Mouse (Mus musculus): ENCODE data around the gene Gm21028. TPM values are rescaled to one million over a fixed set of nuclear protein-coding genes. Genes with fewer than 3 reads are reported as not detected.

The Gm21028 gene
- not detected in 2 replicates for polyA plus RNA-seq (2012; rRNA removed)

GRCm38 (mm10) chr7:42578488-42578887 is at the start of gene Gm21028:
Gene Gm21028 (minus strand): TSS chr7:42578588.

DNA sequence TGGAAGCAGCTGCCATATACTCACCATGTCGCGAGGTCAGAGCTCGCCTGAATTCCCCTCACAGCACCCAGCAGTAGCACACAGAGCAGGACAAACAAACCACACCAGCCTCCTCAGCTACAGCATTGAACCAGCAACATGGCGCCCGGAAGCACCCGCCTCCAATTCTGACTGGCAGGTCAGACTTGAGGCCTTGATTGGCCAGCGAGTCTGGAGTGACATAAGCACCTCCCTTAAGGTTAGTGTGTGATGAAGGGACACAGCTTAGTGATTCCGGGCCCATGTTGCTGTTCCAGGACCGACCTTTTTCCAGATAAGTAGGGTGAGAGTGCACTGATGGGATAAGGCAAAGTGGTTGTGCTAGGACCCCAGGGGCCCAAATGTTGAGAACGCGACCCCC is 14.0 kb upstream of the Gm21028 start, which contains the start of gene Zfp977:
Gene Zfp977, minus strand, starts transcription at position 135 of the 400 bp plus-strand sequence.

Other genes starting within 250 kb of the Gm21028 start
- gene 4933421I07Rik, start 130.5 kb downstream of the Gm21028 start, polyA plus RNA-seq (2012; rRNA removed), result not detected in 2 replicates
- 11.6 and 17.2 TPM in 2 replicates for gene Zfp141, start 72.8 kb downstream of the Gm21028 start, polyA plus RNA-seq (2012; rRNA removed)
- gene Zfp977, start 14.0 kb upstream of the Gm21028 start, polyA plus RNA-seq (2012; rRNA removed), result 0.50 and 1.2 TPM in 2 replicates
- 1.9 and 3.3 TPM in 2 replicates for gene Zfp976, start 64.0 kb upstream of the Gm21028 start, polyA plus RNA-seq (2012; rRNA removed)
- 2.3 and 5.7 TPM in 2 replicates for gene Zfp975, start 114.2 kb upstream of the Gm21028 start, polyA plus RNA-seq (2012; rRNA removed)
- gene Gm17067, start 148.4 kb upstream of the Gm21028 start, polyA plus RNA-seq (2012; rRNA removed), result not detected in 2 replicates
- not detected in 2 replicates for gene Vmn2r62, start 214.9 kb upstream of the Gm21028 start, polyA plus RNA-seq (2012; rRNA removed)